Mouse (Mus musculus) heart, embryonic 15.5 days (tissue): Measurements from ENCODE around the gene Prkag3. TPM values are rescaled to one million over a fixed set of nuclear protein-coding genes. Genes with fewer than 3 reads are reported as not detected.

Experiments used
- polyA plus RNA-seq: library from polyadenylated mRNA; unstranded; fragments of >200 nt; fragmentation: Nextera tagmentation; extraction: Ambion mirVana; gene quantifications from 2 replicates; pipeline ENCODE4 v1.2.1, GENCODE M21; 2015

Prkag3 gene
- polyA plus RNA-seq, 1 experiment from 2014 or later, result 4.6 TPM

Other genes with a start within 250 kb of the Prkag3 start
- 25.8 and 32.4 TPM in 2 replicates for gene Cnot9, start 243.2 kb downstream of the Prkag3 start, polyA plus RNA-seq
- 0.30 and 0.86 TPM in 2 replicates for gene Plcd4, start 206.3 kb downstream of the Prkag3 start, polyA plus RNA-seq
- gene Usp37, start 204.9 kb downstream of the Prkag3 start, polyA plus RNA-seq, result 14.4 and 19.9 TPM in 2 replicates
- 4.4 and 6.0 TPM in 2 replicates for gene Zfp142, start 161.0 kb downstream of the Prkag3 start, polyA plus RNA-seq
- gene Bcs1l, start 160.9 kb downstream of the Prkag3 start, polyA plus RNA-seq, result 19.1 and 21.2 TPM in 2 replicates
- 18.9 and 23.6 TPM in 2 replicates for gene Rnf25, start 147.8 kb downstream of the Prkag3 start, polyA plus RNA-seq
- 3.4 and 3.7 TPM in 2 replicates for gene Stk36, start 147.8 kb downstream of the Prkag3 start, polyA plus RNA-seq
- 7.3 and 8.3 TPM in 2 replicates for gene Ttll4, start 87.5 kb downstream of the Prkag3 start, polyA plus RNA-seq
- gene Cyp27a1, start 35.6 kb downstream of the Prkag3 start, polyA plus RNA-seq, result 10.7 and 12.1 TPM in 2 replicates
- 0.13 and 0.57 TPM in 2 replicates for gene Wnt6, start 22.7 kb upstream of the Prkag3 start, polyA plus RNA-seq
- gene Wnt10a, start 42.3 kb upstream of the Prkag3 start, polyA plus RNA-seq, result 0.16 TPM in 1 of 2 replicates, not detected in the other
- 0.08 TPM in 1 of 2 replicates, not detected in the other for gene Cdk5r2, start 105.7 kb upstream of the Prkag3 start, polyA plus RNA-seq
- gene Fev, start 136.2 kb upstream of the Prkag3 start, polyA plus RNA-seq, result 0.37 and 0.68 TPM in 2 replicates
- gene Cryba2, start 143.9 kb upstream of the Prkag3 start, polyA plus RNA-seq, result not detected in 2 replicates
- gene Cfap65, start 186.4 kb upstream of the Prkag3 start, polyA plus RNA-seq, result 0.08 TPM in 1 of 2 replicates, not detected in the other
- gene Ihh, start 202.5 kb upstream of the Prkag3 start, polyA plus RNA-seq, result 0.09 and 0.13 TPM in 2 replicates